Mouse (Mus musculus): Measurements from ENCODE around the gene Snu13. TPM values are rescaled to one million over a fixed set of nuclear protein-coding genes. Genes with fewer than 3 reads are reported as not detected.

The Snu13 gene
- polyA plus RNA-seq, 1 experiment from 2014 or later: 193 TPM

DNA sequence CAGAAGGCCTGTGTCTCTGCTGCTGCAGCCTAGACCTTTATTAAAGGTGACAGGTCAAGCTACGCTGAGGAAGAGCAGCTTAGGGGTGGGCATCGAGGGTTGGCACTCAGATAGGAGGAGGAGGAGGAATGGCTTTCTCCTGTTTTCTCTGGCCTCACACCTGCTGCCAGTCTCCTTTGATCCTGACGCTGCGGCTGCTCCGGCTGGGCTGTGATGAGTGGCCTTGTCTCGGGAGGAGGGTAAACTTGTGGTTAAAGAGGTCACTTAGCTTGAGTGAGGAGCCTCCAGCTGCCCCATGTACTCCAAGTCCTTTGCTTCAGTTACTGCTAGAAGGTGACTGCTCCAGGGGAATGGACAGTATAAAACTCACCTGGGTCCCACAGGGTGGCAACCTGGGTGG lies 53.4 kb downstream of the Snu13 start:
- ATAC-seq (replicated peaks; ENCODE audit: insufficient number of reproducible peaks, low FRiP score, low TSS enrichment): no peak
- WGBS (ENCODE audit: insufficient replicate concordance): 68% methylated on average over 6 of the region's 6 CpGs
- H3K27me3 ChIP-seq (ENCODE audit: control insufficient read depth, insufficient read depth, low read length): no peaks in the 10 kb centered on the region
- no peak overlapping the region for H3K9ac ChIP-seq (ENCODE audit: low read depth, low read length)
- H3K9me3 ChIP-seq (replicated peaks; ENCODE audit: control insufficient read depth, low read length): no peaks in the 10 kb centered on the region
- H3K36me3 ChIP-seq (ENCODE audit: control insufficient read depth, insufficient read depth, low read length): peaks cover 2% of the 10 kb centered on the region; the same call in 1 of the 2 replicates
- no peak overlapping the region for H3K4me2 ChIP-seq
- no peak overlapping the region for H3K4me3 ChIP-seq (ENCODE audit: low read depth, low read length)
- H3K27ac ChIP-seq (ENCODE audit: low read depth, low read length): no peak overlapping the region
- H3K4me1 ChIP-seq (ENCODE audit: control insufficient read depth, insufficient read depth, low read length): peaks cover 13% of the 10 kb centered on the region

DNA sequence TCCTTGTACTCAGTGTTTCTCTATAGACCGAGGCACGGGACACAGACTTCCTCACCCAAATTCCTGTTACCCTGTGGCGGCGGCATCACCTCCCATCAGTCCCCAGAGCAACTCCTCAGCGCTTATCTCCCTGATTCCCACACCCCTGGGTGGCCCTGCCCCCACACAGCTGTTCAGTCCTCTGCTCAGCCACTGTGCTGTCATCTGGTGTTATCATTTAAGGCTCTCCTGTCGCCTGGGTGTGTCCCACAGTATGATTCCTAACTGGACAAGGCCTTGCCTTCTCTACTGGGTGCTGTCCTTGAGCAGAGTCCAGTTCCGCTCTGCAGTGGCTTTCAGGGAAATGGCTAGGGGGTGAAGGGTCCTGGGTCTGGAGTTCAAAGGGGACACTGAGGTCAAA lies 56.8 kb downstream of the Snu13 start:
- H3K27ac ChIP-seq (ENCODE audit: low read depth, low read length): no peak overlapping the region
- no peaks in the 10 kb centered on the region for H3K9me3 ChIP-seq (replicated peaks; ENCODE audit: control insufficient read depth, low read length)
- ATAC-seq (replicated peaks; ENCODE audit: insufficient number of reproducible peaks, low FRiP score, low TSS enrichment): peak; percentile 81
- H3K4me1 ChIP-seq (ENCODE audit: control insufficient read depth, insufficient read depth, low read length): peaks cover 13% of the 10 kb centered on the region
- H3K36me3 ChIP-seq (ENCODE audit: control insufficient read depth, insufficient read depth, low read length): peaks cover 2% of the 10 kb centered on the region; the same call in 1 of the 2 replicates
- 18% methylated on average over 7 of the region's 7 CpGs for WGBS (ENCODE audit: insufficient replicate concordance)
- no peaks in the 10 kb centered on the region for H3K27me3 ChIP-seq (ENCODE audit: control insufficient read depth, insufficient read depth, low read length)
- 0 out of 2 replicates have a peak overlapping the region, but pooled peaks have one; percentile 22 for H3K9ac ChIP-seq (ENCODE audit: low read depth, low read length)
- no peak overlapping the region for H3K4me3 ChIP-seq (ENCODE audit: low read depth, low read length)
- H3K4me2 ChIP-seq: peak overlapping the region; percentile 27; the same call in 1 of the 2 replicates

Other genes starting within 250 kb of the Snu13 start
- gene Tef, start 245.2 kb downstream of the Snu13 start, polyA plus RNA-seq (2014; fragmentation: Nextera tagmentation; extraction: Ambion mirVana): 15.0 and 16.3 TPM in 2 replicates
- 9.9 and 12.1 TPM in 2 replicates for gene Tob2, start 188.8 kb downstream of the Snu13 start, polyA plus RNA-seq (2014; fragmentation: Nextera tagmentation; extraction: Ambion mirVana)
- 119 and 131 TPM in 2 replicates for gene Phf5a, start 175.7 kb downstream of the Snu13 start, polyA plus RNA-seq (2014; fragmentation: Nextera tagmentation; extraction: Ambion mirVana)
- 398 and 483 TPM in 2 replicates for gene Aco2, start 175.3 kb downstream of the Snu13 start, polyA plus RNA-seq (2014; fragmentation: Nextera tagmentation; extraction: Ambion mirVana)
- gene Polr3h, start 121.4 kb downstream of the Snu13 start, polyA plus RNA-seq (2014; fragmentation: Nextera tagmentation; extraction: Ambion mirVana): 120 and 121 TPM in 2 replicates
- gene Csdc2, start 110.8 kb downstream of the Snu13 start, polyA plus RNA-seq (2014; fragmentation: Nextera tagmentation; extraction: Ambion mirVana): 6.7 and 6.8 TPM in 2 replicates
- 22.5 and 22.6 TPM in 2 replicates for gene Pmm1, start 86.7 kb downstream of the Snu13 start, polyA plus RNA-seq (2014; fragmentation: Nextera tagmentation; extraction: Ambion mirVana)
- gene 1700029P11Rik, start 67.1 kb downstream of the Snu13 start, polyA plus RNA-seq (2014; fragmentation: Nextera tagmentation; extraction: Ambion mirVana): not detected in 2 replicates
- gene Xrcc6, start 59.8 kb downstream of the Snu13 start, polyA plus RNA-seq (2014; fragmentation: Nextera tagmentation; extraction: Ambion mirVana): 80.9 and 81.0 TPM in 2 replicates
- gene Desi1, start 13.7 kb downstream of the Snu13 start, polyA plus RNA-seq (2014; fragmentation: Nextera tagmentation; extraction: Ambion mirVana): 23.8 TPM in 2 replicates
- not detected in 2 replicates for gene 4930407I10Rik, start 11.6 kb upstream of the Snu13 start, polyA plus RNA-seq (2014; fragmentation: Nextera tagmentation; extraction: Ambion mirVana)
- not detected in 2 replicates for gene Mei1, start 22.4 kb upstream of the Snu13 start, polyA plus RNA-seq (2014; fragmentation: Nextera tagmentation; extraction: Ambion mirVana)
- gene Ccdc134, start 80.3 kb upstream of the Snu13 start, polyA plus RNA-seq (2014; fragmentation: Nextera tagmentation; extraction: Ambion mirVana): 9.5 and 9.6 TPM in 2 replicates
- gene Srebf2, start 99.6 kb upstream of the Snu13 start, polyA plus RNA-seq (2014; fragmentation: Nextera tagmentation; extraction: Ambion mirVana): 82.3 and 88.1 TPM in 2 replicates
- 0.07 TPM in 1 of 2 replicates, not detected in the other for gene Shisa8, start 165.2 kb upstream of the Snu13 start, polyA plus RNA-seq (2014; fragmentation: Nextera tagmentation; extraction: Ambion mirVana)
- gene Tnfrsf13c, start 176.8 kb upstream of the Snu13 start, polyA plus RNA-seq (2014; fragmentation: Nextera tagmentation; extraction: Ambion mirVana): 0.29 TPM in 1 of 2 replicates, not detected in the other
- 59.7 and 67.3 TPM in 2 replicates for gene Cenpm, start 197.2 kb upstream of the Snu13 start, polyA plus RNA-seq (2014; fragmentation: Nextera tagmentation; extraction: Ambion mirVana)
- not detected in 2 replicates for gene 1500009C09Rik, start 204.8 kb upstream of the Snu13 start, polyA plus RNA-seq (2014; fragmentation: Nextera tagmentation; extraction: Ambion mirVana)
- gene Sept3, start 227.3 kb upstream of the Snu13 start, polyA plus RNA-seq (2014; fragmentation: Nextera tagmentation; extraction: Ambion mirVana): 5.0 and 6.2 TPM in 2 replicates